Mouse (Mus musculus) ES-Bruce4 (cell line): Measurements from ENCODE around the gene Sorcs3. TPM values are rescaled to one million over a fixed set of nuclear protein-coding genes. Genes with fewer than 3 reads are reported as not detected.

Experiments used
- H3K27ac ChIP-seq: 2 replicates; pipeline ENCODE4 v1.5.1; 2012; ENCODE audit warnings: low read length, inconsistent platforms; ENCODE audit not compliant: insufficient read depth
- H3K27me3 ChIP-seq: 2 replicates; pipeline ENCODE4 v1.6.1; 2012; ENCODE audit warnings: mild to moderate bottlenecking, low read length, inconsistent platforms; ENCODE audit not compliant: control insufficient read depth, poor library complexity, insufficient read depth, severe bottlenecking
- H3K36me3 ChIP-seq: 2 replicates; pipeline ENCODE4 v1.6.1; 2012; ENCODE audit warnings: inconsistent platforms, mild to moderate bottlenecking, low read length, moderate library complexity; ENCODE audit not compliant: control insufficient read depth, poor library complexity, insufficient read depth, severe bottlenecking
- H3K4me1 ChIP-seq: one replicate; pipeline ENCODE4 v1.8.1; 2011; ENCODE audit warnings: low read length; ENCODE audit not compliant: control insufficient read depth, insufficient read depth
- H3K4me3 ChIP-seq: 2 replicates; pipeline ENCODE4 v1.5.1; 2011; ENCODE audit warnings: low read depth, mild to moderate bottlenecking, low read length
- H3K9ac ChIP-seq: 2 replicates; pipeline ENCODE4 v1.6.1; 2012; ENCODE audit warnings: low read depth, mild to moderate bottlenecking, inconsistent platforms; ENCODE audit not compliant: poor library complexity, severe bottlenecking
- H3K9me3 ChIP-seq: replicated peaks from 2 replicates; pipeline ENCODE4 v1.6.1; 2012; ENCODE audit warnings: mild to moderate bottlenecking, low read length, inconsistent platforms; ENCODE audit not compliant: control insufficient read depth, poor library complexity, insufficient read depth, severe bottlenecking
- CTCF ChIP-seq: IDR thresholded peaks from one replicate; pipeline ENCODE4 v1.8.1; 2011; ENCODE audit warnings: low read depth, low read length
- EP300 ChIP-seq: IDR thresholded peaks from 2 replicates; pipeline ENCODE4 v1.6.1; 2011; ENCODE audit warnings: low read depth, low read length; ENCODE audit not compliant: insufficient read depth
- POLR2A ChIP-seq: IDR thresholded peaks from one replicate; pipeline ENCODE4 v1.8.1; 2011; ENCODE audit warnings: low read length; ENCODE audit not compliant: insufficient read depth
- polyA plus RNA-seq: library from polyadenylated mRNA; stranded (reverse); fragments of >200 nt; gene quantifications from 2 replicates; pipeline ENCODE4 v1.2.4, GENCODE M21; 2011; ENCODE audit warnings: low read depth; ENCODE audit not compliant: missing spikeins, insufficient read depth, insufficient read length

Gene Sorcs3
- polyA plus RNA-seq, 1 experiment: not detected

DNA sequence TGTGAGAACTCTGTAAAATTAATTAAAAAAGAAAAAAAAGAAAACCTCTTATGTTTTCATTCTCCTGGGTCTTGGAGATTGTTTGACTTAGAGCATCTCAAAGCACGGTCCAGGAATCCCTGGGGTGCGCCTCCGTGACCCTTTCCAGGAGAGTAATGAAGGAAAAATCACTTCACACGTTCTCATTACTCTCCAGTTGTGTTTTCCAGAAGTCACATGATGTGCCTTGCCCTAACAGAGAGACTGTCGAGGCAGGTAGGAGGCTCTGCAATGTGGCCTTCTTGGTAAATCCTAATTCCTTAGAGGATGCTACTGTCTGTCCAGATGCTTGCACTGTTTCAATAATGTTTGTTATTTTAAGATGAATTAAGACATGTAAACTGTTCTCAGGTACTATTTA lies 266.1 kb downstream of the Sorcs3 start:
- Histone ChIP-seq H3K4me3 (no peak overlapping the region), H3K27ac (no peak overlapping the region), H3K9ac (no peak overlapping the region), H3K27me3 (no peaks in the 10 kb centered on the region), H3K9me3 (no peaks in the 10 kb centered on the region), H3K4me1 (no peaks in the 10 kb centered on the region), H3K36me3 (no peaks in the 10 kb centered on the region)
- TF ChIP-seq EP300 (no peak), POLR2A (no peak), CTCF (no peak)

- Histone ChIP-seq H3K36me3 (no peaks in the 10 kb centered on the region), H3K9ac (no peak overlapping the region), H3K4me1 (no peaks in the 10 kb centered on the region), H3K27me3 (no peaks in the 10 kb centered on the region), H3K9me3 (no peaks in the 10 kb centered on the region), H3K4me3 (no peak overlapping the region), H3K27ac (no peak overlapping the region)
- TF ChIP-seq POLR2A (no peak), CTCF (no peak), EP300 (no peak)
Measured at GRCm38 (mm10) chr19:48475784-48476410, 270.1 kb downstream of the Sorcs3 start.

- no peak overlapping the region for H3K9ac ChIP-seq
- no peaks in the 10 kb centered on the region for H3K36me3 ChIP-seq
- H3K27ac ChIP-seq: no peak overlapping the region
- TF ChIP-seq EP300: no peak
- no peak for TF ChIP-seq POLR2A
- TF ChIP-seq CTCF: no peak
- no peaks in the 10 kb centered on the region for H3K4me1 ChIP-seq
- no peaks in the 10 kb centered on the region for H3K9me3 ChIP-seq
- H3K4me3 ChIP-seq: no peak overlapping the region
- no peaks in the 10 kb centered on the region for H3K27me3 ChIP-seq
Measured at GRCm38 (mm10) chr19:48478864-48479263, 273.0 kb downstream of the Sorcs3 start.

- TF ChIP-seq POLR2A (no peak), EP300 (no peak), CTCF (no peak)
- H3K27me3 ChIP-seq: no peaks in the 10 kb centered on the region
- H3K9ac ChIP-seq: no peak overlapping the region
Measured at GRCm38 (mm10) chr19:48482946-48483345, 277.1 kb downstream of the Sorcs3 start.

DNA sequence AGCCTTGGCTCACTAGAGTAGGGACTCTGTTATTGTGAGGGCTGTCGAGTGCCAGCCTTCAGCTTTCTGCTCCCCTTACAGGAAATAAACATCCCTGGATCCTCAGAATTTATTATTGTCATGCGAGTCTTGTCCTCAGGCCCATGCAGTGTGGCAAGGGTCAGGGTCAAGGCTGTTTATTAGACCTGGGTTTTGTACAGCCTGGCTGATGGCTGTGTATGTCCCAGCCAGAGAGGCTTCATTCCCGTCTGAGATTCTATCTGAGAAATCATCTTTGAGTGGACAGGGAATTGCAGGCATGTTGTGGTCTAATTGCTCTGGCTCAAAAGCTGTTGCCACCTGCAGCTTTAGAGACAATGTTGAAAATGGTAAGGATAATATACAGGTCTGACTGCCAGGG lies 285.3 kb downstream of the Sorcs3 start:
- Histone ChIP-seq H3K36me3 (no peaks in the 10 kb centered on the region), H3K9ac (no peak overlapping the region), H3K4me3 (no peak overlapping the region), H3K4me1 (no peaks in the 10 kb centered on the region), H3K27ac (no peak overlapping the region), H3K27me3 (no peaks in the 10 kb centered on the region), H3K9me3 (no peaks in the 10 kb centered on the region)
- TF ChIP-seq CTCF (no peak), EP300 (no peak), POLR2A (no peak)

More at GRCm38 (mm10) chr19:48482946-48483345, 277.1 kb downstream of the Sorcs3 start:
- Histone ChIP-seq H3K4me3 (no peak overlapping the region), H3K9me3 (no peaks in the 10 kb centered on the region), H3K4me1 (no peaks in the 10 kb centered on the region), H3K36me3 (no peaks in the 10 kb centered on the region), H3K27ac (no peak overlapping the region)

DNA sequence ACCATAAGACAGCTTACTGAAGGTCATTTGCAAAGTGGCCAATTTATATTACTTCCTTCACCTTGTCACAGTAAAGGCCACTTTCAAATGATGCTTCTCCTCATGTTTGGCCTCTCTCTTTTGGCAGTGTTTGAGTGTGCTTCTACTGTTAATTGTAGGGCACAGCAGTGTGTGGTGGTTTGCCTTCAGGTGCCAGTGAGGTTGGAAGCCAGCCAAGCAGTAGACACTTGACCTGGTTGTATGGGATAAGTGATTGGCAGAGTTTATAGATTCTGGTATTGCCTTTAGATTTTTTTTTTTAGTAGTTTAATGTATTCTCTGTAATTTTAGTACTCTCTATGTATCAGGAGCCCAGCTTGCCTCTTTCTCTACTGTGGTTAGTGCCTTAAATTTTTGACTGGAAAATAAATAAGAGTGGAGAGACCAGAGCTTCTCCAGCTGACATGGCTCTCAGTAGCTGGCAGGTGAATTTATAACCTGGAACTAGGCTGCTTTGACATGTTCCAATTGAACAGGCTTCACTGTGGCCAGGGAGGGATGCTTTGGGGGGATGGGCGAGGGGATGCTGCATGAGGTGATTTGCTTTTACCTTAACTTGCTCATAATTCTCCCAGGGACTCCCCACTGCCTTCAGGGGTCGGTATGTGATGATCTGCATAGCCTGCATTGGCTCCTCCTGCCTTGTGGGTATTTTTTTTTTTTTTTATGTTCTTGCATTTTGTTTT lies 298.2 kb downstream of the Sorcs3 start:
- H3K27me3 ChIP-seq: no peaks in the 10 kb centered on the region; the same call in 1 of the 2 replicates
- H3K9me3 ChIP-seq: no peaks in the 10 kb centered on the region
- H3K4me1 ChIP-seq: no peaks in the 10 kb centered on the region
- H3K27ac ChIP-seq: no peak overlapping the region
- H3K9ac ChIP-seq: no peak overlapping the region
- no peaks in the 10 kb centered on the region for H3K36me3 ChIP-seq
- TF ChIP-seq EP300 (no peak), CTCF (no peak), POLR2A (no peak)
- no peak overlapping the region for H3K4me3 ChIP-seq
